Mouse (Mus musculus) liver, adult 2 months (tissue): ENCODE measurements at regions not wholly inside any gene's neighbourhood (a gene's known extent, or its start where the extent isn't known, plus 50 kb on each side); places are given as distances from the start of the nearest gene placed in this dataset.
A peak's percentile ranks its signal among the peaks of the same experiment; 100 is the strongest.
"Not testable (repeated sequence)": the region's sequence is repeated elsewhere in the genome, so short reads cannot be mapped to it uniquely, and the experiment has no call there.

Source experiments
- DNase-seq: peaks from one replicate; pipeline ENCODE4 v3.0.0-alpha.2; 2011; ENCODE audit warnings: low read depth, low spot score; ENCODE audit errors: extremely low read depth
- H3K27ac ChIP-seq: fragments of 200-500 bp; replicated peaks from 2 replicates; pipeline ENCODE4 v1.5.1; 2012; ENCODE audit warnings: low read depth, mild to moderate bottlenecking, control low read depth, inconsistent platforms, low read length; ENCODE audit not compliant: insufficient read depth
- H3K27me3 ChIP-seq: fragments of 200-500 bp; 2 replicates; pipeline ENCODE4 v1.6.1; 2012; ENCODE audit warnings: mild to moderate bottlenecking, moderate library complexity, low read length, inconsistent platforms; ENCODE audit not compliant: control insufficient read depth, insufficient read depth
- H3K36me3 ChIP-seq: fragments of 200-500 bp; 2 replicates; pipeline ENCODE4 v1.6.1; 2012; ENCODE audit warnings: low read length, inconsistent platforms; ENCODE audit not compliant: control insufficient read depth, insufficient read depth
- H3K4me1 ChIP-seq: fragments of 200-500 bp; 2 replicates; pipeline ENCODE4 v1.6.1; 2011; ENCODE audit warnings: low read length; ENCODE audit not compliant: control insufficient read depth, insufficient read depth
- H3K4me3 ChIP-seq: fragments of 200-500 bp; 2 replicates; pipeline ENCODE4 v1.5.1; 2011; ENCODE audit warnings: low read depth, mild to moderate bottlenecking, control low read depth, low read length, moderate library complexity; ENCODE audit not compliant: insufficient read depth
- H3K79me2 ChIP-seq: fragments of 200-500 bp; 2 replicates; pipeline ENCODE4 v1.6.1; 2012; ENCODE audit warnings: inconsistent platforms, mild to moderate bottlenecking, low read length, moderate library complexity; ENCODE audit not compliant: control insufficient read depth, insufficient read depth
- H3K9ac ChIP-seq: fragments of 200-500 bp; 2 replicates; pipeline ENCODE4 v1.6.1; 2012; ENCODE audit warnings: low read depth, mild to moderate bottlenecking, control low read depth, inconsistent platforms, low read length
- CTCF ChIP-seq: fragments of 200-500 bp; IDR thresholded peaks from 2 replicates; pipeline ENCODE4 v1.5.1; 2011; ENCODE audit warnings: low read depth, low read length, control low read depth
- POLR2A ChIP-seq: fragments of 200-500 bp; IDR thresholded peaks from 2 replicates; pipeline ENCODE4 v1.6.1; 2011; ENCODE audit warnings: low read length, control low read depth; ENCODE audit not compliant: insufficient read depth; ENCODE audit errors: extremely low read depth
- WGBS: fragments of 180-500 bp; shearing (Covaris S2); methylation state at CpG from one replicate; pipeline ENCODE4 v1.1.7; 2018; 5-methylcytosine and 5-hydroxymethylcytosine counted together

GRCm38 (mm10) chr15:38129330-38129729, 704.0 kb downstream of the 4930447A16Rik start:
- Histone ChIP-seq H3K9ac (no peak overlapping the region), H3K4me3 (no peak overlapping the region), H3K27me3 (no peaks in the 10 kb centered on the region), H3K4me1 (no peaks in the 10 kb centered on the region), H3K36me3 (no peaks in the 10 kb centered on the region), H3K27ac (no peak overlapping the region), H3K79me2 (no peaks in the 10 kb centered on the region)
- 93% methylated on average over 7 of the region's 7 CpGs for WGBS
- DNase-seq, result no peak
- TF ChIP-seq POLR2A (no peak), CTCF (no peak)

- no peaks in the 10 kb centered on the region for H3K36me3 ChIP-seq
- no peak overlapping the region for H3K9ac ChIP-seq
- no peaks in the 10 kb centered on the region for H3K4me1 ChIP-seq
- DNase-seq, result no peak
- no peaks in the 10 kb centered on the region for H3K27me3 ChIP-seq
- whole genome bisulfite sequencing, result 79% methylated on average over 8 of the region's 8 CpGs
- no peaks in the 10 kb centered on the region for H3K79me2 ChIP-seq
- no peak overlapping the region for H3K4me3 ChIP-seq
- no peak overlapping the region for H3K27ac ChIP-seq
- TF ChIP-seq POLR2A (no peak), CTCF (no peak)
Observed at GRCm38 (mm10) chr15:38129861-38130631, 704.7 kb downstream of the 4930447A16Rik start.

- WGBS, result 93% methylated on average over 2 of the region's 2 CpGs
- H3K9ac ChIP-seq, result no peak overlapping the region
- no peak for DNase-seq
- no peaks in the 10 kb centered on the region for H3K4me1 ChIP-seq
- H3K27ac ChIP-seq, result no peak overlapping the region
- H3K27me3 ChIP-seq, result no peaks in the 10 kb centered on the region
- no peak for TF ChIP-seq CTCF
- TF ChIP-seq POLR2A, result no peak
- no peaks in the 10 kb centered on the region for H3K79me2 ChIP-seq
- no peak overlapping the region for H3K4me3 ChIP-seq
- no peaks in the 10 kb centered on the region for H3K36me3 ChIP-seq
Observed at GRCm38 (mm10) chr15:38130632-38131028, 705.3 kb downstream of the 4930447A16Rik start.

- no peaks in the 10 kb centered on the region for H3K4me1 ChIP-seq
- no peak overlapping the region for H3K9ac ChIP-seq
- WGBS, result 100% methylated on average over 1 of the region's 1 CpGs
- H3K27ac ChIP-seq, result no peak overlapping the region
- H3K4me3 ChIP-seq, result no peak overlapping the region
- no peaks in the 10 kb centered on the region for H3K36me3 ChIP-seq
- H3K79me2 ChIP-seq, result no peaks in the 10 kb centered on the region
- DNase-seq, result peak; percentile 7
- TF ChIP-seq POLR2A, result no peak
- no peak for TF ChIP-seq CTCF
- no peaks in the 10 kb centered on the region for H3K27me3 ChIP-seq
Observed at GRCm38 (mm10) chr15:38139639-38140038, 714.3 kb downstream of the 4930447A16Rik start.

GRCm38 (mm10) chr15:38143495-38143894, 718.1 kb downstream of the 4930447A16Rik start:
- H3K4me3 ChIP-seq, result no peak overlapping the region
- no peaks in the 10 kb centered on the region for H3K27me3 ChIP-seq
- H3K79me2 ChIP-seq, result no peaks in the 10 kb centered on the region
- DNase-seq, result no peak
- WGBS, result 89% methylated on average over 2 of the region's 2 CpGs
- no peak for TF ChIP-seq CTCF
- no peak for TF ChIP-seq POLR2A
- H3K36me3 ChIP-seq, result no peaks in the 10 kb centered on the region
- no peak overlapping the region for H3K9ac ChIP-seq
- no peaks in the 10 kb centered on the region for H3K4me1 ChIP-seq
- H3K27ac ChIP-seq, result no peak overlapping the region

GRCm38 (mm10) chr15:38151654-38152053, 726.3 kb downstream of the 4930447A16Rik start:
- Histone ChIP-seq H3K27me3 (no peaks in the 10 kb centered on the region), H3K27ac (no peak overlapping the region), H3K4me1 (no peaks in the 10 kb centered on the region), H3K4me3 (no peak overlapping the region), H3K79me2 (no peaks in the 10 kb centered on the region), H3K36me3 (no peaks in the 10 kb centered on the region), H3K9ac (no peak overlapping the region)
- DNase-seq, result no peak
- no peak for TF ChIP-seq POLR2A
- TF ChIP-seq CTCF, result no peak
- WGBS, result 87% methylated on average over 4 of the region's 4 CpGs

GRCm38 (mm10) chr15:38153821-38154220, 728.5 kb downstream of the 4930447A16Rik start:
- not testable (repeated sequence) for H3K4me3 ChIP-seq, H3K9ac ChIP-seq, H3K79me2 ChIP-seq, H3K36me3 ChIP-seq, H3K27me3 ChIP-seq, H3K27ac ChIP-seq, DNase-seq, H3K4me1 ChIP-seq
